Comparison of ENCODE assay signal across 8 mouse cellular contexts in the genomic region with DNA sequence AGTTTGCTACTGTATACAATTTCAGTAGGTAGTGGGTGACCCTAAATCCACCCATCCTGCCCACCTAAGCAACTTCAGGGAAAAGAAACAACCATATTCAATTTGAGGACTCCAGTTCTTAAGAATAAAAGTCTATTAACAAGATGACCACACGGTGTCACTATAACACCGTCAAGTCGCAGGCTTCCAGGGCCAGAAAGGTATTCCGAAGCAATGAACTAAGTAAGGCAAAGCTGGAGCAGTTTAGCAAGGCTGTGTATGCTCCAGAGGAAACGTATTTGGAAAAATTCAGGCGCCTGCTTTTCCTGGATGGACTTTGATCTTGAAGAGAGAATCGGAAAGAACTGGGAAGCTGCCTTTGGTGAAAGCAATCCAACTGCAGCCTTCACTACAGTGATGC. TPM values are rescaled to one million over a fixed set of nuclear protein-coding genes. Genes with fewer than 3 reads are reported as not detected.
DNase-seq lines count a peak whose midpoint lies in the region; ATAC-seq and TF ChIP-seq lines count a peak whose summit lies in the region.

No protein-coding gene starts in this region.

- no peak overlapping the region for H3K27ac ChIP-seq in forebrain, embryonic 10.5 days
- no peak overlapping the region for H3K27ac ChIP-seq in forebrain, embryonic 12.5 days
- H3K27ac ChIP-seq in forebrain, embryonic 14.5 days (ENCODE audit: low read depth, low read length): no peak overlapping the region
- H3K27ac ChIP-seq in intestine, postnatal 0 days (ENCODE audit: low read depth, low read length): no peak overlapping the region
- H3K27ac ChIP-seq in liver, postnatal 0 days (ENCODE audit: low read depth): no peak overlapping the region

- no peaks in the 10 kb centered on the region for H3K9me3 ChIP-seq in forebrain, embryonic 10.5 days
- H3K9me3 ChIP-seq in forebrain, embryonic 12.5 days: no peaks in the 10 kb centered on the region
- no peaks in the 10 kb centered on the region for H3K9me3 ChIP-seq in forebrain, embryonic 14.5 days (replicated peaks; ENCODE audit: control insufficient read depth, low read length)
- H3K9me3 ChIP-seq in intestine, postnatal 0 days (ENCODE audit: control insufficient read depth): no peaks in the 10 kb centered on the region
- no peaks in the 10 kb centered on the region for H3K9me3 ChIP-seq in liver, postnatal 0 days (ENCODE audit: low read length)

- peak; percentile 86 for TF ChIP-seq CTCF in intestine, postnatal 0 days (IDR thresholded peaks at IDR 0.05; ENCODE audit: low read depth)
- TF ChIP-seq CTCF in liver, postnatal 0 days (IDR thresholded peaks at IDR 0.05; ENCODE audit: low read depth): peak; percentile 77

- WGBS in forebrain, embryonic 10.5 days: 4% methylated on average over 7 of the region's 7 CpGs
- 2% methylated on average over 7 of the region's 7 CpGs for WGBS in forebrain, embryonic 12.5 days
- 4% methylated on average over 7 of the region's 7 CpGs for WGBS in forebrain, embryonic 14.5 days
- WGBS in intestine, postnatal 0 days: under 1% methylated on average over 7 of the region's 7 CpGs
- 3% methylated on average over 7 of the region's 7 CpGs for WGBS in liver, postnatal 0 days (ENCODE audit: insufficient replicate concordance)

- H3K36me3 ChIP-seq in forebrain, embryonic 10.5 days (replicated peaks): no peaks in the 10 kb centered on the region
- no peaks in the 10 kb centered on the region for H3K36me3 ChIP-seq in forebrain, embryonic 12.5 days (replicated peaks)
- no peaks in the 10 kb centered on the region for H3K36me3 ChIP-seq in forebrain, embryonic 14.5 days (ENCODE audit: control insufficient read depth, insufficient read depth, low read length)
- no peaks in the 10 kb centered on the region for H3K36me3 ChIP-seq in intestine, postnatal 0 days (ENCODE audit: control insufficient read depth, insufficient read depth)
- H3K36me3 ChIP-seq in liver, postnatal 0 days (replicated peaks; ENCODE audit: insufficient read depth, low read length): no peaks in the 10 kb centered on the region

- H3K4me1 ChIP-seq in forebrain, embryonic 10.5 days: no peaks in the 10 kb centered on the region
- no peaks in the 10 kb centered on the region for H3K4me1 ChIP-seq in forebrain, embryonic 12.5 days
- no peaks in the 10 kb centered on the region for H3K4me1 ChIP-seq in forebrain, embryonic 14.5 days (ENCODE audit: control insufficient read depth, insufficient read depth, low read length)
- no peaks in the 10 kb centered on the region for H3K4me1 ChIP-seq in intestine, postnatal 0 days (replicated peaks; ENCODE audit: control insufficient read depth, insufficient read depth, low read length)
- H3K4me1 ChIP-seq in liver, postnatal 0 days (ENCODE audit: insufficient read depth): no peaks in the 10 kb centered on the region

- H3K4me2 ChIP-seq in forebrain, embryonic 12.5 days: no peak overlapping the region
- no peak overlapping the region for H3K4me2 ChIP-seq in forebrain, embryonic 14.5 days (ENCODE audit: low read length)
- H3K4me2 ChIP-seq in intestine, postnatal 0 days (replicated peaks; ENCODE audit: low read depth): no peak overlapping the region
- H3K4me2 ChIP-seq in liver, postnatal 0 days (ENCODE audit: low read depth, low read length): no peak overlapping the region

- H3K27me3 ChIP-seq in forebrain, embryonic 10.5 days (ENCODE audit: poor library complexity, severe bottlenecking): 0 out of 2 replicates have a peak, but pooled peaks cover 3% of the 10 kb centered on the region
- H3K27me3 ChIP-seq in forebrain, embryonic 12.5 days: 0 out of 2 replicates have a peak, but pooled peaks cover 8% of the 10 kb centered on the region
- H3K27me3 ChIP-seq in forebrain, embryonic 14.5 days (replicated peaks; ENCODE audit: control insufficient read depth, insufficient read depth, low read length): no peaks in the 10 kb centered on the region
- no peaks in the 10 kb centered on the region for H3K27me3 ChIP-seq in intestine, postnatal 0 days (replicated peaks; ENCODE audit: control insufficient read depth, insufficient read depth, low read length)
- no peaks in the 10 kb centered on the region for H3K27me3 ChIP-seq in liver, postnatal 0 days (ENCODE audit: insufficient read depth, low read length)

- TF ChIP-seq EP300 in liver, postnatal 0 days (IDR thresholded peaks at IDR 0.05; ENCODE audit: low read depth): no peak

- no peak overlapping the region for H3K9ac ChIP-seq in forebrain, embryonic 12.5 days
- H3K9ac ChIP-seq in forebrain, embryonic 14.5 days (ENCODE audit: low read length): no peak overlapping the region
- H3K9ac ChIP-seq in intestine, postnatal 0 days (ENCODE audit: low read depth, low read length): no peak overlapping the region
- H3K9ac ChIP-seq in liver, postnatal 0 days (replicated peaks): no peak overlapping the region

- H3K4me3 ChIP-seq in forebrain, embryonic 10.5 days: no peak overlapping the region
- no peak overlapping the region for H3K4me3 ChIP-seq in forebrain, embryonic 12.5 days (replicated peaks)
- no peak overlapping the region for H3K4me3 ChIP-seq in forebrain, embryonic 14.5 days (ENCODE audit: low read depth, low read length)
- no peak overlapping the region for H3K4me3 ChIP-seq in intestine, postnatal 0 days (ENCODE audit: low read depth, low read length)
- H3K4me3 ChIP-seq in liver, postnatal 0 days (ENCODE audit: low read depth, low read length): no peak overlapping the region

- peak; percentile 58 for DNase-seq in forebrain, embryonic 10.5 days (ENCODE audit: extremely low spot score, low spot score)
- peak; percentile 78 for DNase-seq in CD4-positive, CD25-positive, alpha-beta regulatory T cell, adult 2 months (ENCODE audit: low read depth, low spot score)
- peak; percentile 33 for DNase-seq in c-Kit-positive CD71-negative TER-119-negative erythroid progenitor cells, embryonic 14.5 days (ENCODE audit: low read depth)
- DNase-seq in forebrain, embryonic 14.5 days (ENCODE audit: low spot score): peak; percentile 91
- DNase-seq in liver, postnatal 0 days: peak; percentile 41
- peak; percentile 62 for DNase-seq in retina, postnatal 7 days (ENCODE audit: low read depth, low spot score)

- ATAC-seq in forebrain, embryonic 12.5 days (ENCODE audit: low FRiP score): no peak; the same call in 1 of the 2 replicates
- peak; percentile 62 for ATAC-seq in forebrain, embryonic 14.5 days
- ATAC-seq in intestine, postnatal 0 days: peak; percentile 53; the same call in 1 of the 2 replicates
- no peak for ATAC-seq in liver, postnatal 0 days

RNA-seq across cellular contexts. Expression of a gene that starts 27.1 kb away (rescaled TPM):
- not detected in 2 replicates for polyA plus RNA-seq in forebrain, embryonic 10.5 days (2016; fragmentation: Nextera tagmentation; extraction: Ambion mirVana)
- not detected in 2 replicates for polyA plus RNA-seq in forebrain, embryonic 12.5 days (2016; fragmentation: Nextera tagmentation; extraction: Ambion mirVana)
- not detected in 2 replicates for polyA plus RNA-seq in forebrain, embryonic 14.5 days (2014; fragmentation: Nextera tagmentation; extraction: Ambion mirVana)
- polyA plus RNA-seq in intestine, postnatal 0 days (2015; fragmentation: Nextera tagmentation; extraction: Ambion mirVana): not detected in 2 replicates
- polyA plus RNA-seq in liver, postnatal 0 days (2015; fragmentation: Nextera tagmentation; extraction: Ambion mirVana): not detected in 2 replicates

RNA-seq across cellular contexts. Expression of a gene that starts 43.8 kb away (rescaled TPM):
- polyA plus RNA-seq in forebrain, embryonic 10.5 days (2016; fragmentation: Nextera tagmentation; extraction: Ambion mirVana): not detected in 2 replicates
- polyA plus RNA-seq in forebrain, embryonic 12.5 days (2016; fragmentation: Nextera tagmentation; extraction: Ambion mirVana): not detected in 2 replicates
- polyA plus RNA-seq in forebrain, embryonic 14.5 days (2014; fragmentation: Nextera tagmentation; extraction: Ambion mirVana): not detected in 2 replicates
- polyA plus RNA-seq in intestine, postnatal 0 days (2015; fragmentation: Nextera tagmentation; extraction: Ambion mirVana): not detected in 2 replicates
- not detected in 2 replicates for polyA plus RNA-seq in liver, postnatal 0 days (2015; fragmentation: Nextera tagmentation; extraction: Ambion mirVana)

Comparison
In these comparisons a context has a peak if more than half of its experiments do, and no peak if none do; other contexts are left out.
1. ATAC-seq: peak in forebrain, embryonic 14.5 days (single experiment) and intestine, postnatal 0 days (single experiment); none in forebrain, embryonic 12.5 days (single experiment) and liver, postnatal 0 days (single experiment).
2. DNase-seq: peak in every context shown above with its lines; median percentile 91 in forebrain, embryonic 14.5 days; 78 in CD4-positive, CD25-positive, alpha-beta regulatory T cell, adult 2 months; 62 in retina, postnatal 7 days; 58 in forebrain, embryonic 10.5 days; 41 in liver, postnatal 0 days; 33 in c-Kit-positive CD71-negative TER-119-negative erythroid progenitor cells, embryonic 14.5 days.